Mouse (Mus musculus) MEL (cell line): ENCODE measurements around the gene Eif4e1b. TPM values are rescaled to one million over a fixed set of nuclear protein-coding genes. Genes with fewer than 3 reads are reported as not detected.

ENCODE experiments used
- DNase-seq: peaks from one replicate; pipeline ENCODE4 v3.0.0; 2011; ENCODE audit warnings: low read depth, low spot score
- H3K27ac ChIP-seq: 2 replicates; pipeline ENCODE4 v1.5.1; 2012; ENCODE audit warnings: low read depth, mild to moderate bottlenecking, control low read depth, low read length, moderate library complexity; ENCODE audit not compliant: control insufficient read depth
- H3K27me3 ChIP-seq, 2 experiments: fragments of 150-350 bp in 1 of 2; sonication (generic) in 1 of 2; 2 replicates each; pipeline ENCODE4 v1.6.1; 2012; ENCODE audit warnings: low read length in 2 of 2, mild to moderate bottlenecking in 2 of 2, improper control_type of control experiment in 1 of 2, moderate library complexity in 1 of 2; ENCODE audit not compliant: insufficient read depth in 2 of 2, control insufficient read depth in 1 of 2
- H3K36me3 ChIP-seq, 2 experiments: 2 replicates each; pipeline ENCODE4 v1.6.1; 2012 to 2014; ENCODE audit warnings: low read length in 2 of 2, improper control_type of control experiment in 1 of 2, inconsistent platforms in 1 of 2, mild to moderate bottlenecking in 1 of 2; ENCODE audit not compliant: insufficient read depth in 2 of 2, control insufficient read depth in 1 of 2
- H3K4me1 ChIP-seq, 2 experiments: fragments of 150-350 bp in 1 of 2; sonication (generic) in 1 of 2; 2 replicates each; pipeline ENCODE4 v1.6.1; 2012; ENCODE audit warnings: low read length in 2 of 2, improper control_type of control experiment in 1 of 2, mild to moderate bottlenecking in 1 of 2; ENCODE audit not compliant: insufficient read depth in 2 of 2, control insufficient read depth in 1 of 2
- H3K4me3 ChIP-seq, 2 experiments: fragments of 150-350 bp in 1 of 2; sonication (generic) in 1 of 2; 2 replicates each; pipeline ENCODE4 v1.5.1; 2012; ENCODE audit warnings: low read depth in 2 of 2, low read length in 2 of 2, mild to moderate bottlenecking in 2 of 2, moderate library complexity in 2 of 2, control low read depth in 1 of 2, improper control_type of control experiment in 1 of 2; ENCODE audit not compliant: control insufficient read depth in 1 of 2, insufficient read depth in 1 of 2
- H3K79me2 ChIP-seq: 2 replicates; pipeline ENCODE4 v1.6.1; 2012; ENCODE audit warnings: mild to moderate bottlenecking, low read length, moderate library complexity; ENCODE audit not compliant: control insufficient read depth, poor library complexity, insufficient read depth
- H3K9ac ChIP-seq: 2 replicates; pipeline ENCODE4 v1.6.1; 2012; ENCODE audit warnings: low read depth, mild to moderate bottlenecking, control low read depth, low read length, moderate library complexity; ENCODE audit not compliant: control insufficient read depth, poor library complexity, severe bottlenecking
- H3K9me3 ChIP-seq: fragments of 150-350 bp; sonication (generic); replicated peaks from 2 replicates; pipeline ENCODE4 v1.6.1; 2012; ENCODE audit warnings: mild to moderate bottlenecking, low read length, improper control_type of control experiment, moderate library complexity; ENCODE audit not compliant: insufficient read depth
- CTCF ChIP-seq, 3 experiments: IDR thresholded peaks in 2 of 3; conservative IDR thresholded peaks in 1 of 3; 2 replicates each; pipeline ENCODE4 v1.5.1; 2011 to 2012; ENCODE audit warnings: low read length in 3 of 3, low read depth in 2 of 3, mild to moderate bottlenecking in 2 of 3, improper control_type of control experiment in 1 of 3, inconsistent platforms in 1 of 3, mixed read lengths in 1 of 3, moderate library complexity in 1 of 3; ENCODE audit not compliant: control insufficient read depth in 1 of 3, insufficient read depth in 1 of 3, poor library complexity in 1 of 3, severe bottlenecking in 1 of 3
- ELF1 ChIP-seq: IDR thresholded peaks from 2 replicates; pipeline ENCODE4 v1.6.1; 2014; ENCODE audit warnings: low read depth, mild to moderate bottlenecking, inconsistent platforms, low read length, improper control_type of control experiment, moderate library complexity
- ETS1 ChIP-seq: IDR thresholded peaks from 2 replicates; pipeline ENCODE4 v1.6.1; 2012; ENCODE audit warnings: low read depth, mild to moderate bottlenecking, inconsistent platforms, low read length, improper control_type of control experiment, moderate library complexity
- HCFC1 ChIP-seq: IDR thresholded peaks from 2 replicates; pipeline ENCODE4 v1.6.1; 2012; ENCODE audit warnings: low read depth, mild to moderate bottlenecking, inconsistent platforms, low read length, improper control_type of control experiment, moderate library complexity
- JUND ChIP-seq: IDR thresholded peaks from 2 replicates; pipeline ENCODE4 v1.6.1; 2011; ENCODE audit warnings: low read depth, mild to moderate bottlenecking, improper control_type of control experiment, low read length
- MAFK ChIP-seq: IDR thresholded peaks from 2 replicates; pipeline ENCODE4 v1.6.1; 2011; ENCODE audit warnings: low read depth, mild to moderate bottlenecking, low read length, improper control_type of control experiment, borderline replicate concordance
- MEF2A ChIP-seq: IDR thresholded peaks from 2 replicates; pipeline ENCODE4 v1.6.1; 2014; ENCODE audit warnings: low read depth, mild to moderate bottlenecking, inconsistent platforms, low read length, improper control_type of control experiment; ENCODE audit not compliant: poor library complexity, insufficient replicate concordance, severe bottlenecking; ENCODE audit errors: extremely low read depth
- MXI1 ChIP-seq: IDR thresholded peaks from 2 replicates; pipeline ENCODE4 v1.6.1; 2011; ENCODE audit warnings: mild to moderate bottlenecking, low read depth, low read length, improper control_type of control experiment
- MYB ChIP-seq: IDR thresholded peaks from 2 replicates; pipeline ENCODE4 v1.6.1; 2011; ENCODE audit warnings: mild to moderate bottlenecking, low read depth, low read length, improper control_type of control experiment
- NELFE ChIP-seq: IDR thresholded peaks from 2 replicates; pipeline ENCODE4 v1.6.1; 2011; ENCODE audit warnings: low read depth, low read length, improper control_type of control experiment
- NRF1 ChIP-seq: IDR thresholded peaks from 2 replicates; pipeline ENCODE4 v1.6.1; 2014; ENCODE audit warnings: low read depth, mild to moderate bottlenecking, inconsistent platforms, low read length, improper control_type of control experiment, moderate library complexity; ENCODE audit not compliant: poor library complexity, insufficient read depth, severe bottlenecking
- POLR2A ChIP-seq, 2 experiments: IDR thresholded peaks; 2 replicates each; pipeline ENCODE4 v1.6.1; 2011 to 2012; ENCODE audit warnings: low read length in 2 of 2, mild to moderate bottlenecking in 2 of 2, control low read depth in 1 of 2, improper control_type of control experiment in 1 of 2, low read depth in 1 of 2, moderate library complexity in 1 of 2; ENCODE audit not compliant: control insufficient read depth in 1 of 2, insufficient read depth in 1 of 2, poor library complexity in 1 of 2
- POLR2AphosphoS5 ChIP-seq: IDR thresholded peaks from 2 replicates; pipeline ENCODE4 v1.6.1; 2012; ENCODE audit warnings: low read depth, borderline replicate concordance, mild to moderate bottlenecking, inconsistent platforms, low read length, moderate library complexity, mixed read lengths
- RCOR1 ChIP-seq: IDR thresholded peaks from 2 replicates; pipeline ENCODE4 v1.6.1; 2012; ENCODE audit warnings: low read depth, mild to moderate bottlenecking, inconsistent platforms, low read length, improper control_type of control experiment
- SIN3A ChIP-seq: IDR thresholded peaks from 2 replicates; pipeline ENCODE4 v1.6.1; 2012; ENCODE audit warnings: low read length, improper control_type of control experiment, inconsistent platforms
- SMC3 ChIP-seq: IDR thresholded peaks from 2 replicates; pipeline ENCODE4 v1.6.1; 2011; ENCODE audit warnings: low read depth, low read length, improper control_type of control experiment
- TAL1 ChIP-seq: IDR thresholded peaks from 2 replicates; pipeline ENCODE4 v1.6.1; 2012; ENCODE audit warnings: mild to moderate bottlenecking, inconsistent platforms, low read length, moderate library complexity, mixed read lengths
- TBP ChIP-seq: IDR thresholded peaks from 2 replicates; pipeline ENCODE4 v1.8.0; 2011; ENCODE audit warnings: low read depth, low read length, improper control_type of control experiment
- USF1 ChIP-seq: IDR thresholded peaks from 2 replicates; pipeline ENCODE4 v1.6.1; 2014; ENCODE audit warnings: low read depth, mild to moderate bottlenecking, inconsistent platforms, low read length, improper control_type of control experiment, moderate library complexity
- USF2 ChIP-seq, 2 experiments: IDR thresholded peaks; 2 replicates each; pipeline ENCODE4 v1.6.1; 2011 to 2012; ENCODE audit warnings: improper control_type of control experiment in 2 of 2, low read length in 2 of 2, borderline replicate concordance in 1 of 2, inconsistent platforms in 1 of 2, low read depth in 1 of 2, mild to moderate bottlenecking in 1 of 2; ENCODE audit not compliant: insufficient read depth in 1 of 2
- ZC3H11A ChIP-seq: IDR thresholded peaks from 2 replicates; pipeline ENCODE4 v1.6.1; 2012; ENCODE audit warnings: low read depth, mild to moderate bottlenecking, inconsistent platforms, low read length, improper control_type of control experiment
- ZKSCAN1 ChIP-seq: IDR thresholded peaks from 2 replicates; pipeline ENCODE4 v1.6.1; 2012; ENCODE audit warnings: low read depth, mild to moderate bottlenecking, inconsistent platforms, low read length, improper control_type of control experiment, moderate library complexity
- ZMIZ1 ChIP-seq: IDR thresholded peaks from 2 replicates; pipeline ENCODE4 v1.6.1; 2012; ENCODE audit warnings: low read depth, mild to moderate bottlenecking, inconsistent platforms, low read length, improper control_type of control experiment, moderate library complexity
- ZNF384 ChIP-seq: IDR thresholded peaks from 2 replicates; pipeline ENCODE4 v1.6.1; 2012; ENCODE audit warnings: low read depth, mild to moderate bottlenecking, inconsistent platforms, low read length, improper control_type of control experiment
- polyA plus RNA-seq, 2 experiments: library from polyadenylated mRNA; stranded (reverse) in 1 of 2; unstranded in 1 of 2; fragments of >175 nt in 1 of 2; fragments of >200 nt in 1 of 2; gene quantifications; 2 replicates each; pipeline versions ENCODE4 v1.2.1 to v1.2.4; 2012; ENCODE audit warnings: low replicate concordance in 2 of 2, low read depth in 1 of 2; ENCODE audit not compliant: insufficient read length in 2 of 2, insufficient read depth in 1 of 2, missing spikeins in 1 of 2
- total RNA-seq: library from RNA; depleted of rRNA; stranded (reverse); fragments of 300-350 nt; gene quantifications from 2 replicates; pipeline ENCODE4 v1.2.3, GENCODE M21; 2012

Gene Eif4e1b
- total and polyA plus RNA-seq, 3 experiments = not detected

- Histone ChIP-seq H3K27me3 (no peaks in the 10 kb centered on the region), H3K9me3 (no peaks in the 10 kb centered on the region), H3K9ac (no peak overlapping the region), H3K27ac (no peak overlapping the region)
- TF ChIP-seq POLR2A (IDR thresholded peaks at IDR 0.05; ENCODE audit: control insufficient read depth in 1 of 2, insufficient read depth in 1 of 2, low read depth in 1 of 2, low read length in 2 of 2, poor library complexity in 1 of 2) = no peak
- TF ChIP-seq USF2 (IDR thresholded peaks at IDR 0.05; ENCODE audit: borderline replicate concordance in 1 of 2, insufficient read depth in 1 of 2, low read depth in 1 of 2, low read length in 2 of 2) = no peak
- TF ChIP-seq USF1 = no peak
- TF ChIP-seq NELFE = no peak
- no peak for TF ChIP-seq ELF1
- TF ChIP-seq, all 39 proteins: peak for 0
- Histone ChIP-seq H3K79me2 (no peaks in the 10 kb centered on the region), H3K4me3 (no peak overlapping the region), H3K36me3 (no peaks in the 10 kb centered on the region), H3K4me1 (no peaks in the 10 kb centered on the region)
- no peak for DNase-seq
These were observed 53.3 kb downstream of the Eif4e1b start for GRCm38 (mm10) chr13:54837061-54837460.

- Histone ChIP-seq H3K79me2 (no peaks in the 10 kb centered on the region), H3K9me3 (no peaks in the 10 kb centered on the region), H3K4me3 (no peak overlapping the region), H3K36me3 (no peaks in the 10 kb centered on the region), H3K27me3 (no peaks in the 10 kb centered on the region), H3K9ac (no peak overlapping the region), H3K27ac (no peak overlapping the region), H3K4me1 (no peaks in the 10 kb centered on the region)
- TF ChIP-seq SIN3A = no peak
- TF ChIP-seq TAL1 = no peak
- no peak for TF ChIP-seq USF2 (IDR thresholded peaks at IDR 0.05; ENCODE audit: borderline replicate concordance in 1 of 2, insufficient read depth in 1 of 2, low read depth in 1 of 2, low read length in 2 of 2)
- TF ChIP-seq TBP = no peak
- TF ChIP-seq NRF1 = no peak
- TF ChIP-seq RCOR1 = no peak
- no peak for TF ChIP-seq POLR2AphosphoS5
- no peak for TF ChIP-seq MYB
- no peak for TF ChIP-seq MAFK
- no peak for TF ChIP-seq ZNF384
- TF ChIP-seq ETS1 = no peak
- no peak for TF ChIP-seq CTCF (IDR thresholded peaks at IDR 0.05 in 2 of 3, conservative IDR thresholded peaks at IDR 0.05 in 1 of 3; ENCODE audit: control insufficient read depth in 1 of 3, insufficient read depth in 1 of 3, low read depth in 2 of 3, low read length in 3 of 3, poor library complexity in 1 of 3, severe bottlenecking in 1 of 3)
- TF ChIP-seq JUND = no peak
- TF ChIP-seq MXI1 = no peak
- no peak for TF ChIP-seq HCFC1
- TF ChIP-seq SMC3 = no peak
- no peak for TF ChIP-seq MEF2A
- no peak for TF ChIP-seq ZMIZ1
- no peak for TF ChIP-seq ZC3H11A
- TF ChIP-seq ZKSCAN1 = no peak
- DNase-seq = no peak
These were observed 53.7 kb downstream of the Eif4e1b start for GRCm38 (mm10) chr13:54837471-54837889.
